Mouse (Mus musculus) kidney, adult 10 weeks (tissue): ENCODE data around the gene Serpine1. TPM values are rescaled to one million over a fixed set of nuclear protein-coding genes. Genes with fewer than 3 reads are reported as not detected.

Experiments used
- polyA plus RNA-seq: library from polyadenylated mRNA; stranded (reverse); fragments of 350-450 nt; fragmentation: Illumina TruSeq; extraction: RNeasy Lipid Tissue Mini Kit (QIAGEN cat#74804); gene quantifications from one replicate; pipeline ENCODE4 v1.2.3, GENCODE M21; 2014; ENCODE audit warnings: low read depth, low replicate concordance

Serpine1 gene
- polyA plus RNA-seq, result 1.3 TPM

GRCm38 (mm10) chr5:137072079-137072960, at the start of gene Serpine1:
TSS of gene Serpine1 (minus strand) at chr5:137072268.

GRCm38 (mm10) chr5:137115866-137116847, 44.1 kb upstream of the Serpine1 start, which contains the start of gene Trim56:
TSS of gene Trim56 (minus strand) at chr5:137116209.

GRCm38 (mm10) chr5:137045402-137046323, 26.4 kb downstream of the Serpine1 start, which contains the start of gene Ap1s1:
TSS of gene Ap1s1 (minus strand) at chr5:137046135.

GRCm38 (mm10) chr5:137026092-137026491, 46.0 kb downstream of the Serpine1 start, which contains the start of gene Vgf:
TSS of gene Vgf (plus strand) at chr5:137026392.

Other genes with a start within 250 kb of the Serpine1 start
- 0.32 TPM for gene Col26a1, start 189.1 kb downstream of the Serpine1 start, polyA plus RNA-seq
- gene Ift22, start 164.1 kb downstream of the Serpine1 start, polyA plus RNA-seq, result 6.5 TPM
- 9.4 TPM for gene Fis1, start 119.0 kb downstream of the Serpine1 start, polyA plus RNA-seq
- 4.0 TPM for gene Cldn15, start 105.7 kb downstream of the Serpine1 start, polyA plus RNA-seq
- 1.3 TPM for gene Plod3, start 85.2 kb downstream of the Serpine1 start, polyA plus RNA-seq
- gene Znhit1, start 84.2 kb downstream of the Serpine1 start, polyA plus RNA-seq, result 3.6 TPM
- gene Vgf, start 45.9 kb downstream of the Serpine1 start, polyA plus RNA-seq, result not detected
- 18.8 TPM for gene Ap1s1, start 26.1 kb downstream of the Serpine1 start, polyA plus RNA-seq
- 15.4 TPM for gene Trim56, start 43.9 kb upstream of the Serpine1 start, polyA plus RNA-seq
- not detected for gene Muc3, start 77.1 kb upstream of the Serpine1 start, polyA plus RNA-seq
- gene Muc3a, start 140.1 kb upstream of the Serpine1 start, polyA plus RNA-seq, result not detected
- gene Ache, start 215.3 kb upstream of the Serpine1 start, polyA plus RNA-seq, result 0.44 TPM
- 2.3 TPM for gene Ufsp1, start 222.4 kb upstream of the Serpine1 start, polyA plus RNA-seq
- 11.8 TPM for gene Srrt, start 235.4 kb upstream of the Serpine1 start, polyA plus RNA-seq
- gene Trip6, start 242.1 kb upstream of the Serpine1 start, polyA plus RNA-seq, result 0.20 TPM